Mouse (Mus musculus) forebrain, postnatal 0 days (tissue): ENCODE measurements around the gene Kyat3. TPM values are rescaled to one million over a fixed set of nuclear protein-coding genes. Genes with fewer than 3 reads are reported as not detected.
A peak's percentile ranks its signal among the peaks of the same experiment; 100 is the strongest.

Source experiments
- ATAC-seq: fragments of 200-750 bp; cut with Nextera tagmentation; 2 replicates; pipeline ENCODE4 v1.8.0; 2017; ENCODE audit warnings: mild to moderate bottlenecking, moderate library complexity
- DNase-seq: peaks from one replicate; pipeline ENCODE4 v3.0.0-alpha.2; 2015
- H3K27ac ChIP-seq: fragments of 300-500 bp; sonication (generic); 2 replicates; pipeline ENCODE4 v1.5.1; 2014; ENCODE audit warnings: low read depth, mild to moderate bottlenecking, antibody characterized with exemption, low read length, moderate library complexity, mixed read lengths
- H3K27me3 ChIP-seq: fragments of 300-500 bp; sonication (generic); 2 replicates; pipeline ENCODE4 v1.6.1; 2014; ENCODE audit warnings: mild to moderate bottlenecking, low read length, mixed read lengths; ENCODE audit not compliant: insufficient read depth
- H3K36me3 ChIP-seq: fragments of 300-500 bp; sonication (generic); 2 replicates; pipeline ENCODE4 v1.6.1; 2014; ENCODE audit warnings: mild to moderate bottlenecking, moderate library complexity; ENCODE audit not compliant: insufficient read depth
- H3K4me1 ChIP-seq: fragments of 300-500 bp; sonication (generic); 2 replicates; pipeline ENCODE4 v1.6.1; 2014; ENCODE audit warnings: antibody characterized with exemption; ENCODE audit not compliant: insufficient read depth
- H3K4me2 ChIP-seq: fragments of 300-500 bp; sonication (generic); 2 replicates; pipeline ENCODE4 v1.6.1; 2014; ENCODE audit warnings: low read depth, mild to moderate bottlenecking, moderate library complexity
- H3K4me3 ChIP-seq: fragments of 300-500 bp; sonication (generic); 2 replicates; pipeline ENCODE4 v1.5.1; 2014; ENCODE audit warnings: low read depth, low read length, mixed read lengths
- H3K9ac ChIP-seq: fragments of 300-500 bp; sonication (generic); 2 replicates; pipeline ENCODE4 v1.6.1; 2014; ENCODE audit warnings: mild to moderate bottlenecking
- H3K9me3 ChIP-seq: fragments of 300-500 bp; sonication (generic); 2 replicates; pipeline ENCODE4 v1.6.1; 2016; ENCODE audit warnings: low read length
- CTCF ChIP-seq: sonication (generic); IDR thresholded peaks from 2 replicates; pipeline ENCODE4 v1.5.1; 2016; ENCODE audit warnings: antibody characterized with exemption, control low read depth, low read depth
- WGBS: fragments of 180-500 bp; shearing (Covaris S2); extraction: QIAGEN DNeasy Blood & Tissue Kit; methylation state at CpG from one replicate; pipeline ENCODE4 v1.1.7; 2014; 5-methylcytosine and 5-hydroxymethylcytosine counted together
- polyA plus RNA-seq: library from polyadenylated mRNA; unstranded; fragments of >200 nt; fragmentation: Nextera tagmentation; extraction: Ambion mirVana; gene quantifications from 2 replicates; pipeline ENCODE4 v1.2.1, GENCODE M21; 2015
- total RNA-seq: library from RNA; depleted of rRNA; stranded (reverse); fragments of >200 nt; gene quantifications from 2 replicates; pipeline ENCODE4 v1.2.3, GENCODE M21; 2014

Gene Kyat3
- total and polyA plus RNA-seq, 2 experiments from 2014 or later = 2.9 to 5.0 TPM

DNA sequence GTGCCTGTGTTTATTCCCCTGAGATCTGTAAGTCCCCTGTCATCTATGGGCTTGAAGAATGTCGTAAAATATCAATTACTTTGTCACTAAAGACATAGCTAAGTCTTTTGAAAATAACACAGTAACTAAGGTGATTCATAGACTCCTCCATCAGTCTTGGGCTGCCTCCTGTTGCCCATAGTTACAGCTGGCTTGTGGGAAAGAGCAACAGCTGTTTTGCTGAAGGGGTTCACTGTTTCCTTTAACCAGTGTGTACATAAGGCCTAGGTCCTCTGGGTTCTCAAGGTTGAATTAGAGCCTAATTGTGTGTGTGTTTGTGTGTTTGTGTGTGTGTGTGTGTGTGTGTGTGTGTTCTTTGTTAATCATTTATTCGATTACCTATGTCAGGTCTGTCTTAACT, 24.6 kb downstream of the Kyat3 start:
- Histone ChIP-seq H3K4me1 (no peaks in the 10 kb centered on the region), H3K4me2 (no peak overlapping the region), H3K4me3 (no peak overlapping the region), H3K9ac (no peak overlapping the region), H3K27me3 (no peaks in the 10 kb centered on the region), H3K27ac (no peak overlapping the region), H3K9me3 (no peaks in the 10 kb centered on the region), H3K36me3 (no peaks in the 10 kb centered on the region)
- TF ChIP-seq CTCF = no peak
- peak; percentile 69; the same call in 1 of the 2 replicates for ATAC-seq
- 65% methylated on average over 2 of the region's 2 CpGs for WGBS
- peak; percentile 10 for DNase-seq

DNA sequence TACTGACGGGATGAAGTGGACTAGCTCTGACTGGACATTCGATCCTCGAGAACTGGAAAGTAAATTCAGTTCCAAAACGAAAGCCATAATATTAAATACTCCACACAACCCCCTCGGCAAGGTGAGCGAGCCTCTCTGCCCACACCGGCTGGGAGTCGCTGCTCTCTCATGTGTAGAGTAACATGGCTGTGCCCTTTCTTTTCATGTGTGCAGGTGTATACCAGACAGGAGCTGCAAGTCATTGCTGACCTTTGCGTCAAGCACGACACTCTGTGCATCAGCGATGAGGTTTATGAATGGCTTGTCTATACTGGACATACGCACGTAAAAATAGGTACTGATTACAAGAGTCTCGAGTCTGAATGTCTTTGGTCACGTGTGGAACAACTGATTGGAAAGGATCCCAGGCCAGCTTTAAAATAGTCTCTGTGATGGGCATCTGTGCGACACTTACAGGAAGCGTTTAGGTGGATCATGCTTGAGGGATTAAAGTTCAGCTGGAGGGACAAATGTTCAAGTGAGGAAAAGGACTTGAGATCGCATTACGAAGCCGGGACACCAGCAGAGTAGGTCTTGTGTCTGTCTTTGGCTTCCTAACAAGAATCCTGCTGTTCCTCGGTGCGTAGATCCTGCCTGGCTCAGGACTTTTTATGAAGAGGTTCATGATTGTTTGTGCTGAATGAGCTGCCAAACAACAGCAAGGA, 25.3 kb downstream of the Kyat3 start:
- Histone ChIP-seq H3K4me1 (no peaks in the 10 kb centered on the region), H3K9ac (no peak overlapping the region), H3K27ac (no peak overlapping the region), H3K27me3 (no peaks in the 10 kb centered on the region), H3K4me3 (no peak overlapping the region), H3K4me2 (no peak overlapping the region), H3K36me3 (no peaks in the 10 kb centered on the region), H3K9me3 (no peaks in the 10 kb centered on the region)
- DNase-seq = no peak
- ATAC-seq = no peak
- 86% methylated on average over 22 of the region's 22 CpGs for WGBS
- TF ChIP-seq CTCF = no peak

GRCm38 (mm10) chr3:142734291-142734690, 33.4 kb downstream of the Kyat3 start:
- no peak overlapping the region for H3K27ac ChIP-seq
- H3K36me3 ChIP-seq = no peaks in the 10 kb centered on the region
- ATAC-seq (no peak), DNase-seq (no peak)
- TF ChIP-seq CTCF = no peak
- no peak overlapping the region for H3K4me2 ChIP-seq
- H3K27me3 ChIP-seq = no peaks in the 10 kb centered on the region
- no peak overlapping the region for H3K4me3 ChIP-seq
- H3K9ac ChIP-seq = no peak overlapping the region
- 81% methylated on average over 12 of the region's 12 CpGs for WGBS
- no peaks in the 10 kb centered on the region for H3K9me3 ChIP-seq
- no peaks in the 10 kb centered on the region for H3K4me1 ChIP-seq

DNA sequence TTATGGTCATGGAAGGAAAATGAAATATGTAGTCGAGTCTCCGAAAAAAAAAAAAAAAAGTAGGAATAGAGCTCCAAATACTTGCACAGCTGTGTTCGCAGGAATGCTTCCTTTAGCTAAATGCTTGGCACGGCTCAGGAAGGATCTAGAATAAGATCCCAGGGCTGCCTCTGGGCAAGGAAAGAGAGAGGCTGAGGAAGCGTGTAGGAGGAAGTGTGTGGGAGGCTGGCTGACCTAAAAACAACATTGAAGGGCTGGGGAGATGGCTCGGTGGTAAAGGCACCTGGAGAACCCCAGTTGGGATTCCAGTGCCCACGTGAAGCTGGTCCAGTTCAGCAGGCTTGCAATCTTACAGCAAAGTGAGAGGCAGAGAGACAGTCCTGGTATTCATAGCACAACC, 40.0 kb downstream of the Kyat3 start:
- Histone ChIP-seq H3K4me1 (no peaks in the 10 kb centered on the region), H3K27ac (no peak overlapping the region), H3K36me3 (no peaks in the 10 kb centered on the region), H3K27me3 (no peaks in the 10 kb centered on the region), H3K4me2 (no peak overlapping the region), H3K9ac (no peak overlapping the region), H3K9me3 (no peaks in the 10 kb centered on the region), H3K4me3 (no peak overlapping the region)
- TF ChIP-seq CTCF = no peak
- no peak for ATAC-seq
- 81% methylated on average over 7 of the region's 7 CpGs for WGBS
- no peak for DNase-seq

- 60% methylated on average over 21 of the region's 21 CpGs for WGBS
- DNase-seq (peak; percentile 70), ATAC-seq (peak; percentile 43; the same call in 1 of the 2 replicates)
- no peaks in the 10 kb centered on the region for H3K36me3 ChIP-seq
- no peak overlapping the region for H3K27ac ChIP-seq
- H3K4me2 ChIP-seq = no peak overlapping the region
- no peaks in the 10 kb centered on the region for H3K4me1 ChIP-seq
- no peak overlapping the region for H3K9ac ChIP-seq
- no peak overlapping the region for H3K4me3 ChIP-seq
- H3K9me3 ChIP-seq = no peaks in the 10 kb centered on the region
- TF ChIP-seq CTCF = peak; percentile 78
- H3K27me3 ChIP-seq = no peaks in the 10 kb centered on the region
These were observed 43.4 kb downstream of the Kyat3 start for GRCm38 (mm10) chr3:142743973-142744898.

DNA sequence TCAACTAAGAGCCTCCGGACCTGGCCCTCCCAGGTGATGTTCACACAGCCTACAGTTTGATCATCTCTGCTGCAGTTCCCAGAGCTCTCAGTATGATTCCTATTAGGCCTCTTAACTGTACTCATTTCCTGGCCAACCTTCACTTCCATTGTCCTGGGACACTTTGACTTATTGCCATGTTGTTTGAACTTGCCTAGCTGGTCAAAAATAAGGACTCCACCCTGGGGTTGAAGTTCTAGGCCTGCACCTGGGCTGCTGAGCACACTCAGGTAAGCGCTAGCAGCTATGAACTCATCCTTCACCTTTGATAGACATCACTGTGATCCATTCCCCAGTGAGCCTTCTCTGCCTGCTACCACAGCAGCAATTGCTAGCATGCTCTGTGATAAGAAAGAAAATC, 44.2 kb downstream of the Kyat3 start:
- no peak for ATAC-seq
- 94% methylated on average over 2 of the region's 2 CpGs for WGBS

GRCm38 (mm10) chr3:142747673-142748072, 46.8 kb downstream of the Kyat3 start:
- ATAC-seq = no peak
- TF ChIP-seq CTCF = no peak

More for the DNA sequence above, 44.2 kb downstream of the Kyat3 start:
- Histone ChIP-seq H3K4me2 (no peak overlapping the region), H3K36me3 (no peaks in the 10 kb centered on the region), H3K4me1 (no peaks in the 10 kb centered on the region), H3K9ac (no peak overlapping the region), H3K27ac (no peak overlapping the region), H3K4me3 (no peak overlapping the region), H3K9me3 (no peaks in the 10 kb centered on the region), H3K27me3 (no peaks in the 10 kb centered on the region)
- no peak for TF ChIP-seq CTCF
- DNase-seq = no peak

More at GRCm38 (mm10) chr3:142747673-142748072, 46.8 kb downstream of the Kyat3 start:
- 96% methylated on average over 7 of the region's 7 CpGs for WGBS
- DNase-seq = no peak
- H3K27me3 ChIP-seq = no peaks in the 10 kb centered on the region
- H3K36me3 ChIP-seq = no peaks in the 10 kb centered on the region
- H3K4me2 ChIP-seq = no peak overlapping the region
- no peak overlapping the region for H3K4me3 ChIP-seq
- H3K27ac ChIP-seq = no peak overlapping the region
- no peaks in the 10 kb centered on the region for H3K9me3 ChIP-seq
- no peaks in the 10 kb centered on the region for H3K4me1 ChIP-seq
- H3K9ac ChIP-seq = no peak overlapping the region
